Mouse (Mus musculus): ENCODE measurements around the gene Maml3. TPM values are rescaled to one million over a fixed set of nuclear protein-coding genes. Genes with fewer than 3 reads are reported as not detected.
A peak's percentile ranks its signal among the peaks of the same experiment; 100 is the strongest.

The Maml3 gene
- polyA plus RNA-seq, 1 experiment from 2014 or later: 3.6 TPM

DNA sequence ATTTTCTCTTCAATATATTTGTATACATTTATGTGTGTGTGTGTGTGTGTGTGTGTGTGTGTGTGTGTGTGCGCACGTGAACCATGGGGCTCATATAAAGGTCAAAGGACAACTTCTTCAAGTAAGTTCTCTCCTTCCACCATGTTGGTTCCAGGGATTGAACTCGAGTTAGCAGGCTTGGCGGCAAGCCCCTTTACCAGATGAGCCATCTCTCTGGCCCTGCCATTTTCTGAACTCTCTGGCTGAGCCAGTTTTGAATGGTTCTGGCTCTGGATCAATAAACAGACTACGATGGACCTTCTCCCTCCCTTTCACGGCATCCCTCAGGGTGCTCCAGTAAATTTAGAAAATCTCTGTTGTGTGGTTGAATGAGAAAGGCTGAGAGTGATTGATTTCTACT lies 418.1 kb downstream of the Maml3 start:
- H3K36me3 ChIP-seq (ENCODE audit: control insufficient read depth, insufficient read depth, low read length): peaks cover 9% of the 10 kb centered on the region; the same call in 1 of the 2 replicates
- no peak overlapping the region for H3K4me2 ChIP-seq (ENCODE audit: low read depth, low read length)
- H3K9me3 ChIP-seq (ENCODE audit: control insufficient read depth, low read length): no peaks in the 10 kb centered on the region
- no peaks in the 10 kb centered on the region for H3K27me3 ChIP-seq (replicated peaks; ENCODE audit: control insufficient read depth, insufficient read depth, low read length)
- H3K27ac ChIP-seq (ENCODE audit: low read length): no peak overlapping the region
- WGBS: 77% methylated on average over 6 of the region's 6 CpGs
- ATAC-seq: no peak
- H3K9ac ChIP-seq (ENCODE audit: low read depth, low read length): no peak overlapping the region
- H3K4me1 ChIP-seq (ENCODE audit: control insufficient read depth, insufficient read depth, low read length): no peaks in the 10 kb centered on the region
- no peak overlapping the region for H3K4me3 ChIP-seq (ENCODE audit: low read length)

DNA sequence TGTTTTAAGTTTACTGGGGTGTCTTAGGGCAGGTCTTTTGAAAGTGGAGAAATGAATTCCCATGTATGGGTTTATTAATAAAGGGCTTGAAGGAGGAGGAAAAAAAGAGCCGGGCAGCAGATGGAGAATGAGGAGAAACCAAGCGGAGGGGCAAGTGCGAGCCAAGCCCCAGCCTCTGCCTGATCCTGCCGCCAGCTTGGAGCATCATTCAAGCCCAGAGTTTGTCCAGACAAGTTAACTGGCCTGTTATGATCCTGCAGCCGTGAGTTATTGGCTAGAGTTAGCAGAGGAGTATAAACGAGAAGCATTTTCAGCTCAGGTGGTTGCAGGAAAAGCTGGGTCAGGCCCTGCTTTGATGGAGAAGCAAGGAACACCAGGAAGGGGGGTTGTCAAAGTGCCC lies 418.6 kb downstream of the Maml3 start:
- no peak overlapping the region for H3K27ac ChIP-seq (ENCODE audit: low read length)

GRCm38 (mm10) chr3:51685539-51685938 lies 419.3 kb downstream of the Maml3 start:
- 95% methylated on average over 6 of the region's 6 CpGs for WGBS
- no peak overlapping the region for H3K9ac ChIP-seq (ENCODE audit: low read depth, low read length)
- no peaks in the 10 kb centered on the region for H3K27me3 ChIP-seq (replicated peaks; ENCODE audit: control insufficient read depth, insufficient read depth, low read length)
- peaks cover 9% of the 10 kb centered on the region; the same call in 1 of the 2 replicates for H3K36me3 ChIP-seq (ENCODE audit: control insufficient read depth, insufficient read depth, low read length)
- H3K27ac ChIP-seq (ENCODE audit: low read length): no peak overlapping the region
- H3K4me2 ChIP-seq (ENCODE audit: low read depth, low read length): no peak overlapping the region
- H3K9me3 ChIP-seq (ENCODE audit: control insufficient read depth, low read length): no peaks in the 10 kb centered on the region
- ATAC-seq: no peak
- no peaks in the 10 kb centered on the region for H3K4me1 ChIP-seq (ENCODE audit: control insufficient read depth, insufficient read depth, low read length)
- H3K4me3 ChIP-seq (ENCODE audit: low read length): no peak overlapping the region

More for the DNA sequence above, 418.6 kb downstream of the Maml3 start:
- Histone ChIP-seq H3K27me3 (replicated peaks; ENCODE audit: control insufficient read depth, insufficient read depth, low read length) (no peaks in the 10 kb centered on the region), H3K9ac (ENCODE audit: low read depth, low read length) (no peak overlapping the region), H3K9me3 (ENCODE audit: control insufficient read depth, low read length) (no peaks in the 10 kb centered on the region), H3K36me3 (ENCODE audit: control insufficient read depth, insufficient read depth, low read length) (peaks cover 9% of the 10 kb centered on the region; the same call in 1 of the 2 replicates), H3K4me2 (ENCODE audit: low read depth, low read length) (no peak overlapping the region), H3K4me3 (ENCODE audit: low read length) (no peak overlapping the region), H3K4me1 (ENCODE audit: control insufficient read depth, insufficient read depth, low read length) (no peaks in the 10 kb centered on the region)
- ATAC-seq: no peak
- WGBS: 74% methylated on average over 6 of the region's 6 CpGs

- ATAC-seq: no peak
- Histone ChIP-seq H3K4me2 (ENCODE audit: low read depth, low read length) (no peak overlapping the region), H3K4me1 (ENCODE audit: control insufficient read depth, insufficient read depth, low read length) (peaks cover 8% of the 10 kb centered on the region), H3K27ac (ENCODE audit: low read length) (no peak overlapping the region), H3K36me3 (ENCODE audit: control insufficient read depth, insufficient read depth, low read length) (no peaks in the 10 kb centered on the region), H3K4me3 (ENCODE audit: low read length) (no peak overlapping the region), H3K9me3 (ENCODE audit: control insufficient read depth, low read length) (no peaks in the 10 kb centered on the region), H3K9ac (ENCODE audit: low read depth, low read length) (no peak overlapping the region), H3K27me3 (replicated peaks; ENCODE audit: control insufficient read depth, insufficient read depth, low read length) (no peaks in the 10 kb centered on the region)
- 76% methylated on average over 3 of the region's 3 CpGs for WGBS
These were observed 429.9 kb downstream of the Maml3 start for GRCm38 (mm10) chr3:51674963-51675362.

DNA sequence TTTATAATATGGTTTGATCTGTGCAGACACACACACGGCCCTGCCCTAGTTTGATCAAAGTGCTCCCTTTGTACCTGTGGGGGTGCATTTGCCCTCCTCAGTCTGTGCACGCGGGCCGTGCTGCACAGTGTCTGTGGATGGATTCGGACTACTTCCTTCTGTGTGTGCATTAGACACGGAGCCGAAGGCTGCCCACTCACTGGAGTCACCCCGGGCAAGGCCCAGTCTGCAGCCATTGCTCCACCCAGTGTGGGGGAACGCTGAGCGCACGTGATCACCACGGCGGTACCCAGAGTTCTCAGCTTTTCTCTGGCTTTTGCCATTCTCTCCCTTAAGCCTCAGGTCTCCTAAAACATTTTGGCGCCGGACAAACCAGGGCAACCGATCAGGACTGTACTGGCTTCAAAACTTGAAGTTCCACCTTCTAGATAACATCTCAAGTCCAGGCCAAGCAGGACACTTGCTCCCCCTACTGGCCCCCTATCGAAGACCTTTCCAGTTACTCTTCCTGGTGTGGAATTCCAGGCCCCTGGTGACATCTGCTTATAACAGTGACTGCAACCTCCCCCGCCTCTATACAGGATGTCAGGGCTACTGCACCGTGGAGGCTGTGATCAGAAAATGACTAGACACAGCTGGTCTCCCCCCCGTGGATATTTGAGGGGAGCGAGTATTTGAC lies 431.3 kb downstream of the Maml3 start:
- H3K27ac ChIP-seq (ENCODE audit: low read length): peak overlapping the region; percentile 71
- peak; percentile 41 for ATAC-seq
- 59% methylated on average over 21 of the region's 21 CpGs for WGBS

DNA sequence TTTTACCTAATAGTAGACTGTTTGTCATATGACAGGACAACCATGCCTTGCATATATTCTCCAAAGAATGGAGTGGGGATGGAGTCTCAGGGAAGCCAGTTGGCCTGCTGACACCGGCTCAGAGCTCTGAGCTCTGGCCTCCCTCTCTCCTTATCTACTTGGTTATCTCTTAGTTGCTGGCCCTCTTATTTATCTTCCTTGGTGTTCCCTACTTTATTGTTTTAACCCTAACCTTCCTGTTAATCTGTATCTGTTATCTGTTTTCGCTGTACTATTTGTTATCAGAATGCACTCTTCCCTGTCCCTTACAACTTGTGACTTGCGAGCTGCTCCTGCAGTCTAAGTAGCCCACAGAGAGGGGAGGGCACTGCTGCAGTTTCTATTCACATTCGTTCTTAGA lies 432.2 kb downstream of the Maml3 start:
- H3K4me2 ChIP-seq (ENCODE audit: low read depth, low read length): no peak overlapping the region
- H3K27ac ChIP-seq (ENCODE audit: low read length): peak overlapping the region; percentile 71; the same call in 1 of the 2 replicates
- H3K4me1 ChIP-seq (ENCODE audit: control insufficient read depth, insufficient read depth, low read length): peaks cover 12% of the 10 kb centered on the region
- no peak overlapping the region for H3K4me3 ChIP-seq (ENCODE audit: low read length)
- WGBS: 49% methylated on average over 4 of the region's 4 CpGs
- no peaks in the 10 kb centered on the region for H3K27me3 ChIP-seq (replicated peaks; ENCODE audit: control insufficient read depth, insufficient read depth, low read length)
- no peaks in the 10 kb centered on the region for H3K36me3 ChIP-seq (ENCODE audit: control insufficient read depth, insufficient read depth, low read length)
- no peak overlapping the region for H3K9ac ChIP-seq (ENCODE audit: low read depth, low read length)
- H3K9me3 ChIP-seq (ENCODE audit: control insufficient read depth, low read length): no peaks in the 10 kb centered on the region
- peak; percentile 52 for ATAC-seq

More for the DNA sequence above, 431.3 kb downstream of the Maml3 start:
- H3K4me2 ChIP-seq (ENCODE audit: low read depth, low read length): no peak overlapping the region
- H3K27me3 ChIP-seq (replicated peaks; ENCODE audit: control insufficient read depth, insufficient read depth, low read length): no peaks in the 10 kb centered on the region
- H3K4me1 ChIP-seq (ENCODE audit: control insufficient read depth, insufficient read depth, low read length): peaks cover 9% of the 10 kb centered on the region
- H3K9me3 ChIP-seq (ENCODE audit: control insufficient read depth, low read length): no peaks in the 10 kb centered on the region
- no peak overlapping the region for H3K9ac ChIP-seq (ENCODE audit: low read depth, low read length)
- H3K36me3 ChIP-seq (ENCODE audit: control insufficient read depth, insufficient read depth, low read length): no peaks in the 10 kb centered on the region
- H3K4me3 ChIP-seq (ENCODE audit: low read length): no peak overlapping the region

DNA sequence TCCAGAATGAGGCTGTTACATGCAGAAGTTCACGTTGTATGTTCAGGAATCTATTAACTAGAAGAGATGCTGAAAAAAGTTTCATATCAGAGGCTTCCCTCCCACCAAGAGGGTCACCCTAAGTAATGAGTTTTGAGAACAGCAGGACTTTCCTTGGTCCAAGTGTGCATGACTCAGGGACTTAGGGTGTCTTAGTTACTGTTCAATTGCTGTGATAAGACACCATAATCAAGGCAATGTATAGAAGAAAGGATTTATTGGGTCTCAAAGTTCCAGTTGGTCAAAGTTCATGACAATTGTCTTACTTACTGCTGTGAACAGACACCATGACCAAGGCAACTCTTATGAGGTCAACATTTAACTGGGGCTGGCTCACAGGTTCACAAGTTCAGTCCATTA lies 433.8 kb downstream of the Maml3 start:
- Histone ChIP-seq H3K36me3 (ENCODE audit: control insufficient read depth, insufficient read depth, low read length) (no peaks in the 10 kb centered on the region), H3K9me3 (ENCODE audit: control insufficient read depth, low read length) (no peaks in the 10 kb centered on the region), H3K27ac (ENCODE audit: low read length) (peak overlapping the region; percentile 40), H3K4me1 (ENCODE audit: control insufficient read depth, insufficient read depth, low read length) (peaks cover 12% of the 10 kb centered on the region), H3K9ac (ENCODE audit: low read depth, low read length) (no peak overlapping the region), H3K4me3 (ENCODE audit: low read length) (no peak overlapping the region), H3K27me3 (replicated peaks; ENCODE audit: control insufficient read depth, insufficient read depth, low read length) (no peaks in the 10 kb centered on the region), H3K4me2 (ENCODE audit: low read depth, low read length) (no peak overlapping the region)
- 89% methylated on average over 1 of the region's 1 CpGs for WGBS
- peak; percentile 61 for ATAC-seq

GRCm38 (mm10) chr3:51670414-51671070 lies 434.3 kb downstream of the Maml3 start:
- no peaks in the 10 kb centered on the region for H3K9me3 ChIP-seq (ENCODE audit: control insufficient read depth, low read length)
- H3K4me1 ChIP-seq (ENCODE audit: control insufficient read depth, insufficient read depth, low read length): peaks cover 12% of the 10 kb centered on the region
- no peaks in the 10 kb centered on the region for H3K27me3 ChIP-seq (replicated peaks; ENCODE audit: control insufficient read depth, insufficient read depth, low read length)
- WGBS: 72% methylated on average over 5 of the region's 5 CpGs
- H3K27ac ChIP-seq (ENCODE audit: low read length): peak overlapping the region; percentile 40
- H3K4me2 ChIP-seq (ENCODE audit: low read depth, low read length): no peak overlapping the region
- no peak overlapping the region for H3K4me3 ChIP-seq (ENCODE audit: low read length)
- H3K9ac ChIP-seq (ENCODE audit: low read depth, low read length): no peak overlapping the region
- no peaks in the 10 kb centered on the region for H3K36me3 ChIP-seq (ENCODE audit: control insufficient read depth, insufficient read depth, low read length)
- peak; percentile 47 for ATAC-seq

- Histone ChIP-seq H3K36me3 (ENCODE audit: control insufficient read depth, insufficient read depth, low read length) (no peaks in the 10 kb centered on the region), H3K9ac (ENCODE audit: low read depth, low read length) (no peak overlapping the region), H3K4me2 (ENCODE audit: low read depth, low read length) (no peak overlapping the region), H3K4me3 (ENCODE audit: low read length) (no peak overlapping the region), H3K27me3 (replicated peaks; ENCODE audit: control insufficient read depth, insufficient read depth, low read length) (no peaks in the 10 kb centered on the region), H3K9me3 (ENCODE audit: control insufficient read depth, low read length) (no peaks in the 10 kb centered on the region), H3K4me1 (ENCODE audit: control insufficient read depth, insufficient read depth, low read length) (peaks cover 12% of the 10 kb centered on the region), H3K27ac (ENCODE audit: low read length) (no peak overlapping the region)
- ATAC-seq: no peak
- 53% methylated on average over 2 of the region's 2 CpGs for WGBS
These were observed 436.3 kb downstream of the Maml3 start for GRCm38 (mm10) chr3:51668607-51669006.

Measured in intestine, embryonic 16.5 days (tissue).